Mouse (Mus musculus): ENCODE data around the gene Cfap97d2. TPM values are rescaled to one million over a fixed set of nuclear protein-coding genes. Genes with fewer than 3 reads are reported as not detected.

Gene Cfap97d2
- total and polyA plus RNA-seq, 2 experiments from 2014 or later, result not detected

DNA sequence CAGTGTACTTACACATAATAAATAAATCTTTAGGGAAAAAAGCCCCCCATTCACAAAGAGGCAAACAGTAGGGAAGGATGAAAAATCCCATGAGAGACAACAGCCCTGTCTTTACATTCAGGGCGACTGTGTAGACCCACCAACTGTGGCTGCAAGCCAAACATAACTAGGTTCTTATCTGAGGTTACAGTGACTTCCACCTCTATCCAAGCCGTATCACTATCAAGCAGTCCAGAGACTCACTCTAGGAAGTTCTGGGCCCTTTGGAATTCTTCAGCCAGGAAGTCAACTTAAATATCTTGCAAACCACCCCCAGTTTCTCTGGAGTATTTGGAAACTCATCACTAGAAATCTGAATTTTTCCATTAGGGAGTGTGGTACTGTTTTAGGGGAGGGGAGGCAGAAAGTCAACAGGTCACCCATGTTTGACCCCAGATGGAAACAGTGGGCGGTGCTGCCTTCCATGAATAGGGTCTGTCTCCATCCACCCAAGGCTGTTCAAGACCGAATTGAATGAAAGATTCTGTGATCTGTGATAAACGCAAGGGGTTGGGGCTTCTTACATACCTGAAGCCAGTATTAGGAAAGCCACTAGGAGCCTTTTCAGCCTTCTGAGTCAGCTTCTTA is 6.3 kb upstream of the Cfap97d2 start:
- peak overlapping the region; percentile 51; the same call in 1 of the 2 replicates for H3K27ac ChIP-seq (ENCODE audit: low read depth)
- peak; percentile 67 for ATAC-seq (ENCODE audit: insufficient read depth, low read depth)
- no peak overlapping the region for H3K9ac ChIP-seq (replicated peaks; ENCODE audit: low read depth, low read length)
- no peaks in the 10 kb centered on the region for H3K9me3 ChIP-seq (replicated peaks; ENCODE audit: control insufficient read depth, low read length)
- H3K4me3 ChIP-seq (ENCODE audit: low read depth, low read length), result no peak overlapping the region
- no peak overlapping the region for H3K4me2 ChIP-seq (ENCODE audit: low read depth, low read length)
- H3K36me3 ChIP-seq (replicated peaks; ENCODE audit: control insufficient read depth, insufficient read depth, low read length), result no peaks in the 10 kb centered on the region
- TF ChIP-seq EP300 (IDR thresholded peaks at IDR 0.05; ENCODE audit: low read depth), result no peak
- TF ChIP-seq CTCF (IDR thresholded peaks at IDR 0.05; ENCODE audit: low read depth), result no peak
- H3K27me3 ChIP-seq (ENCODE audit: control insufficient read depth, insufficient read depth, low read length), result no peaks in the 10 kb centered on the region
- peak; percentile 62 for DNase-seq (ENCODE audit: low spot score)
- WGBS, result 52% methylated on average over 5 of the region's 5 CpGs
- peaks cover 29% of the 10 kb centered on the region for H3K4me1 ChIP-seq (ENCODE audit: control insufficient read depth, insufficient read depth)

- DNase-seq (ENCODE audit: low spot score), result no peak
- 76% methylated on average over 4 of the region's 4 CpGs for WGBS
- H3K27me3 ChIP-seq (ENCODE audit: control insufficient read depth, insufficient read depth, low read length), result no peaks in the 10 kb centered on the region
- TF ChIP-seq CTCF (IDR thresholded peaks at IDR 0.05; ENCODE audit: low read depth) (no peak), EP300 (IDR thresholded peaks at IDR 0.05; ENCODE audit: low read depth) (no peak)
- H3K36me3 ChIP-seq (replicated peaks; ENCODE audit: control insufficient read depth, insufficient read depth, low read length), result no peaks in the 10 kb centered on the region
- peaks cover 27% of the 10 kb centered on the region for H3K4me1 ChIP-seq (ENCODE audit: control insufficient read depth, insufficient read depth)
- H3K9me3 ChIP-seq (replicated peaks; ENCODE audit: control insufficient read depth, low read length), result no peaks in the 10 kb centered on the region
- no peak overlapping the region for H3K4me3 ChIP-seq (ENCODE audit: low read depth, low read length)
- no peak overlapping the region for H3K27ac ChIP-seq (ENCODE audit: low read depth)
- no peak for ATAC-seq (ENCODE audit: insufficient read depth, low read depth)
- no peak overlapping the region for H3K9ac ChIP-seq (replicated peaks; ENCODE audit: low read depth, low read length)
- H3K4me2 ChIP-seq (ENCODE audit: low read depth, low read length), result no peak overlapping the region
These were observed 2.9 kb upstream of the Cfap97d2 start for GRCm38 (mm10) chr8:13702755-13703154.

- H3K9me3 ChIP-seq (replicated peaks; ENCODE audit: control insufficient read depth, low read length), result no peaks in the 10 kb centered on the region
- DNase-seq (ENCODE audit: low spot score), result no peak
- H3K4me1 ChIP-seq (ENCODE audit: control insufficient read depth, insufficient read depth), result peaks cover 22% of the 10 kb centered on the region; the same call in 1 of the 2 replicates
- no peaks in the 10 kb centered on the region for H3K27me3 ChIP-seq (ENCODE audit: control insufficient read depth, insufficient read depth, low read length)
- no peak overlapping the region for H3K4me2 ChIP-seq (ENCODE audit: low read depth, low read length)
- no peak for TF ChIP-seq CTCF (IDR thresholded peaks at IDR 0.05; ENCODE audit: low read depth)
- TF ChIP-seq EP300 (IDR thresholded peaks at IDR 0.05; ENCODE audit: low read depth), result no peak
- H3K27ac ChIP-seq (ENCODE audit: low read depth), result no peak overlapping the region
- H3K4me3 ChIP-seq (ENCODE audit: low read depth, low read length), result no peak overlapping the region
- 86% methylated on average over 6 of the region's 6 CpGs for WGBS
- no peak overlapping the region for H3K9ac ChIP-seq (replicated peaks; ENCODE audit: low read depth, low read length)
- no peaks in the 10 kb centered on the region for H3K36me3 ChIP-seq (replicated peaks; ENCODE audit: control insufficient read depth, insufficient read depth, low read length)
- no peak for ATAC-seq (ENCODE audit: insufficient read depth, low read depth)
These were observed 1.9 kb upstream of the Cfap97d2 start for GRCm38 (mm10) chr8:13703756-13704155.

- Histone ChIP-seq H3K27me3 (ENCODE audit: control insufficient read depth, insufficient read depth, low read length) (no peaks in the 10 kb centered on the region), H3K4me1 (ENCODE audit: control insufficient read depth, insufficient read depth) (peaks cover 22% of the 10 kb centered on the region; the same call in 1 of the 2 replicates), H3K9me3 (replicated peaks; ENCODE audit: control insufficient read depth, low read length) (no peaks in the 10 kb centered on the region), H3K4me2 (ENCODE audit: low read depth, low read length) (no peak overlapping the region), H3K36me3 (replicated peaks; ENCODE audit: control insufficient read depth, insufficient read depth, low read length) (no peaks in the 10 kb centered on the region), H3K9ac (replicated peaks; ENCODE audit: low read depth, low read length) (no peak overlapping the region), H3K27ac (ENCODE audit: low read depth) (no peak overlapping the region), H3K4me3 (ENCODE audit: low read depth, low read length) (no peak overlapping the region)
- WGBS, result 47% methylated on average over 4 of the region's 4 CpGs
- DNase-seq (ENCODE audit: low spot score), result peak; percentile 52
- TF ChIP-seq EP300 (IDR thresholded peaks at IDR 0.05; ENCODE audit: low read depth), result no peak
- no peak for TF ChIP-seq CTCF (IDR thresholded peaks at IDR 0.05; ENCODE audit: low read depth)
- no peak for ATAC-seq (ENCODE audit: insufficient read depth, low read depth)
These were observed 1.4 kb upstream of the Cfap97d2 start for GRCm38 (mm10) chr8:13704301-13704700.

DNA sequence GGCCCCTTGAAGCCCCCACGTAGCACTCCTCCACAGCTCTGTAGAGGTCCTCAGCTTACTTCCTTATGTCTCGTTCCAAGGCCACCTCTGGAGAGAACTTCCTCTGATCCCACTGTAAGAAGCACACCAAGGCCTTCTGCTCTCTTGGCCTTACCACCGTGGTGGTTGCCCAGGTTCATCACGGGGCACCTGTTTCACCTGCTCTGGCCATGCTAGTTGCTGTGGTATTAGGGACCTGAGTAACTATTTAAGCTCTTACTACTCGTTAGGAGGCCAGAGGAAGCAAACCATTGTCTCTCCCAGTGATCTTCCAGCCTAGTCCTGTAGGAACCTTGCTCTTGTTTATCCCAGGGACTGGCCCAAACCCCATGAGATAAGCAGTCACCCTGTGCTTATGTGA is 1.2 kb downstream of the Cfap97d2 start:
- DNase-seq (ENCODE audit: low spot score), result no peak
- no peak overlapping the region for H3K9ac ChIP-seq (replicated peaks; ENCODE audit: low read depth, low read length)
- no peak for TF ChIP-seq CTCF (IDR thresholded peaks at IDR 0.05; ENCODE audit: low read depth)
- no peak for TF ChIP-seq EP300 (IDR thresholded peaks at IDR 0.05; ENCODE audit: low read depth)
- H3K4me1 ChIP-seq (ENCODE audit: control insufficient read depth, insufficient read depth), result peaks cover 16% of the 10 kb centered on the region; the same call in 1 of the 2 replicates
- no peak overlapping the region for H3K4me3 ChIP-seq (ENCODE audit: low read depth, low read length)
- no peak for ATAC-seq (ENCODE audit: insufficient read depth, low read depth)
- 81% methylated on average over 5 of the region's 5 CpGs for WGBS
- H3K27ac ChIP-seq (ENCODE audit: low read depth), result no peak overlapping the region
- no peaks in the 10 kb centered on the region for H3K36me3 ChIP-seq (replicated peaks; ENCODE audit: control insufficient read depth, insufficient read depth, low read length)
- no peaks in the 10 kb centered on the region for H3K9me3 ChIP-seq (replicated peaks; ENCODE audit: control insufficient read depth, low read length)
- H3K27me3 ChIP-seq (ENCODE audit: control insufficient read depth, insufficient read depth, low read length), result no peaks in the 10 kb centered on the region
- H3K4me2 ChIP-seq (ENCODE audit: low read depth, low read length), result no peak overlapping the region

- H3K27me3 ChIP-seq (ENCODE audit: control insufficient read depth, insufficient read depth, low read length), result no peaks in the 10 kb centered on the region
- no peak overlapping the region for H3K4me2 ChIP-seq (ENCODE audit: low read depth, low read length)
- H3K4me1 ChIP-seq (ENCODE audit: control insufficient read depth, insufficient read depth), result 0 out of 2 replicates have a peak, but pooled peaks cover 5% of the 10 kb centered on the region
- no peak overlapping the region for H3K9ac ChIP-seq (replicated peaks; ENCODE audit: low read depth, low read length)
- DNase-seq (ENCODE audit: low spot score) (no peak), ATAC-seq (ENCODE audit: insufficient read depth, low read depth) (no peak)
- no peak overlapping the region for H3K4me3 ChIP-seq (ENCODE audit: low read depth, low read length)
- no peak overlapping the region for H3K27ac ChIP-seq (ENCODE audit: low read depth)
- TF ChIP-seq EP300 (IDR thresholded peaks at IDR 0.05; ENCODE audit: low read depth), result no peak
- TF ChIP-seq CTCF (IDR thresholded peaks at IDR 0.05; ENCODE audit: low read depth), result no peak
- no peaks in the 10 kb centered on the region for H3K36me3 ChIP-seq (replicated peaks; ENCODE audit: control insufficient read depth, insufficient read depth, low read length)
- WGBS, result 92% methylated on average over 5 of the region's 5 CpGs
- H3K9me3 ChIP-seq (replicated peaks; ENCODE audit: control insufficient read depth, low read length), result no peaks in the 10 kb centered on the region
These were observed 2.8 kb downstream of the Cfap97d2 start for GRCm38 (mm10) chr8:13708514-13708913.

Data from heart, postnatal 0 days (tissue).